Mouse (Mus musculus): ENCODE results near the gene 4932415D10Rik.

DNA sequence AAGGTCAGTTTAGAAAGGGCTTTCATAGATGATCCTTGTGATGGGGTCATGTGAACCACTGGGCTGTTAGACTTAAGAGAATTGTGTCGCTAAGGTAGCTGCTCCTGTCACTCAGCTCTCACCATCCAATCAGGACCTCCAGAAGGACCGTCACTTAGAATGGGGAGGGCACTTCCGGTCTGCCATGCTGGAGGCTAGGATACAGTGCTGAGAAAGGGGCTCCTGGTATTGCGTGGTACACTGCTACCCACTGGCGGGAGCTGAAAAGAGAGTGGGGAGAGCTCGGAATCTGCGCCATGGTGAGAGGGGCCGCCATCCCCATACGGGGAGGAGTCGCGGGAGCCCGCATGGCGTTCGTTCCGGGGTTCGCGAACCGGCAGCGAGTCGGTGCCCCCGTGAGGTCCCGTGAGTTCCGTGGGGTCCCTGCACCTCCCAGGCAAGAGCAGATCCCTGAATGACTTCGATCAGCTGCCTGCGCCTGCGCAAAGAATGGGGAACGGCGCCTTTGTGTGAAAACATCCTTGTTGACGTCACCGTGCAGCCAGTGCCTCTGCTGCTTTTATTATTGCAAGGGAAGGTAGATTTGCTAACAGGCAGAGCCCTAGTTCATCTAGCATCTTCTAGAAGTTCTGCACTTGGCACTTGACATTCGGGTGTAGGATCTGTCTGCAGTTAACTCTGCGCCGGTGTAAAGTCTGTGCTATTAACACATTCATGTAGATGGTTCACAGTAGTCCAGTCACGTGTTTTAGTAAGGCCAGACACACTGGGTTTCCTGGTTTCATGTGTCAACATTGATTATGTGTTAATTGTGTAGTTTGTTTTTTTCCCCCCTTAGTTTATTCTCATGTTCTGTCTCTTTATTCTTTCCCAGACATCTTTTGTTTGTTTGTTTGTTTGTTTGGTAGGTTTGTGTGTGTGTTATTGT is 38.0 kb upstream of the 4932415D10Rik start, which contains the start of gene Gm4924:
- TF ChIP-seq CTCF (IDR thresholded peaks at IDR 0.05; ENCODE audit: control insufficient read depth, insufficient read depth, insufficient read length) (no peak), USF1 (IDR thresholded peaks at IDR 0.05; ENCODE audit: low read depth) (peak; percentile 85), MYOG (IDR thresholded peaks at IDR 0.05; ENCODE audit: control insufficient read depth, extremely low read depth, insufficient read length) (no peak)

Data from C2C12 (cell line).